Mouse (Mus musculus) mesoderm, embryonic 11.5 days (tissue): ENCODE data around the gene Gale.
"Not testable (repeated sequence)": the region's sequence is repeated elsewhere in the genome, so short reads cannot be mapped to it uniquely, and the experiment has no call there.

ENCODE experiments used
- DNase-seq: peaks from one replicate; pipeline ENCODE4 v3.0.0-alpha.2; 2012; ENCODE audit warnings: low read depth, low spot score

Gene Gale

DNA sequence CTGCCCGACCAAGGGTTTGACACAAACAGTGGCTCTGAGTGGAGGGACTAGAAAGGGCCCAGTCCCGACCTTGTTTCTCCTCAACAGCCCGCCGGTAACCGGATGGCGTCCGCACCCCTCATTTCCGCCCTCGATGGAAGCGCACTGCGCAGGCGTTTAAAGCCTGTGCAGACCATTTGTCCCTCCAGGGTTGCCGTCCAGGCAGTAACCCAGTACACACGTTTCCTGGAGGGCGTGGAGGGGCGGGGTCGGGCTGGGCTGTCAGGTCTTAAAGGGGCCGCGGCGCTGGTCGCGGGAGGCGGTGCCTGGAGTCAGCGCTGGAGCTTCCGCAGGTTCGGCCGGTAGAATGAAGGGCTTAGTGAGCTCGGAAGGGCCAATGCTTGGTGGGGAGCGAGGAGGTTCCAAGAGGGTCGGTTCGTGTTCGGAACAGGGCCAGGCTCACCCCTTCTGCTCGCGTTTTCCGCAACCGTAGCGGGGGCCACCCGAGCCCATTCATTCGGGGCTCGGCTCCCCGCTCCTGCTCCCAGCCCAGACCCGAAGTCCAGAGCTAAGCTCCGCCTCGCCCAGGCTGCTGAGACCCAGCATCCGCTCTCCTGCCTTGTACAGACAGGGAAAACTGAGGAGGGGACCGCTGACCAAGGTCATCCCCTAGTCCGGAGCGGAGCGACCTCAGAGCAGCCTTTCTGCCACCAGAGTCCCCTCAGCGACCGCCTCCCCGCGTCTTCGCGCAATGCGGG is at the start of gene Gale:
Gale (plus strand) TSS at position 271 of the 737 bp plus-strand sequence.
- peak; percentile 99 for DNase-seq

DNA sequence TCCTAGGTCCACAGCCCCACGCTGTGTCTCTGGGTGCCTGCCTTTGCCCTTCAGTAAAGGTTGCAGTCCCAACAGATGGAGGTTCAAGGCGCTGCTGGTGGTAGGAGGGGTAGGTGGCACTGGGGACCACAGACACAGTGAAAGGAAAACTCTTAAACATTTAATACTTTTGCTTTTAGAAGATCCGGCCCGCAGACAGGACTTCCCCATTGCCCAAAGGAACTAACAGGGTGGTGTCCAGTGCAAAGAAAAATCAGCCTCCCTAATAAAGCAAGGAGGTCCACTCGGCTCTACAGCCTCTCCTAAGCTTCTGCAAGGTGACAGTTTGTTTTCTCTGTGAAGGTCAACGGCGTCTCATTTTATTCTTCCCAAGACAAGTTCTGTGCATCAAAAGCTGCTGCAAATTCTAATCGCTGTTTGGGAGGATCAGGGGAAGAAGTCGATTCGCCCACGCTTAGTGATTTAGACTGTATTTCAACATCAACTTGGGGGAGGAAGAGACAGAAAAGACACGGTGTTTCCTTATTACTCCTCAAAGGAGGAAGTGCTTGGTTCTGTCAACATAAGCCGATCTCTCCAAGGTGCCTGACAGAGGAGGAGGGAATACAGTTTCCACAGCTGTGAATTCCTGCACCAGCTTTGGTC is 44.8 kb upstream of the Gale start:
- no peak for DNase-seq

DNA sequence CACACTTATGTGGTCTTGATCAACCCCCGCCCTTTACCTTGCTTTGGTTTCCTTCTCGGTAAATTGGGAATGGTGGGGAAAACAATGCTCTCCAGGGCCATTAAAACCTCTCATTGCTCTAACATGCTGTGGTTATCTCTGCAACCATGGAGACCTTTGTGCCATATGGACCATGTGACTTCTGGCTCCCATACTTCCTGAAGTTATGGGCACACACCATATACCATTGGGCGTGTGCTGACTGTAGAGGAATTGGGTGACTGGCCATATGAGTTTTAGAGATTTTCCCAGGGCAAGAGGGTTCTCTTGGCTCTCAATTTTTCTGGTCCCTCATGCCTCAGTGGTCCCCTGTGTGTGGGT is 44.3 kb upstream of the Gale start:
- no peak for DNase-seq

DNA sequence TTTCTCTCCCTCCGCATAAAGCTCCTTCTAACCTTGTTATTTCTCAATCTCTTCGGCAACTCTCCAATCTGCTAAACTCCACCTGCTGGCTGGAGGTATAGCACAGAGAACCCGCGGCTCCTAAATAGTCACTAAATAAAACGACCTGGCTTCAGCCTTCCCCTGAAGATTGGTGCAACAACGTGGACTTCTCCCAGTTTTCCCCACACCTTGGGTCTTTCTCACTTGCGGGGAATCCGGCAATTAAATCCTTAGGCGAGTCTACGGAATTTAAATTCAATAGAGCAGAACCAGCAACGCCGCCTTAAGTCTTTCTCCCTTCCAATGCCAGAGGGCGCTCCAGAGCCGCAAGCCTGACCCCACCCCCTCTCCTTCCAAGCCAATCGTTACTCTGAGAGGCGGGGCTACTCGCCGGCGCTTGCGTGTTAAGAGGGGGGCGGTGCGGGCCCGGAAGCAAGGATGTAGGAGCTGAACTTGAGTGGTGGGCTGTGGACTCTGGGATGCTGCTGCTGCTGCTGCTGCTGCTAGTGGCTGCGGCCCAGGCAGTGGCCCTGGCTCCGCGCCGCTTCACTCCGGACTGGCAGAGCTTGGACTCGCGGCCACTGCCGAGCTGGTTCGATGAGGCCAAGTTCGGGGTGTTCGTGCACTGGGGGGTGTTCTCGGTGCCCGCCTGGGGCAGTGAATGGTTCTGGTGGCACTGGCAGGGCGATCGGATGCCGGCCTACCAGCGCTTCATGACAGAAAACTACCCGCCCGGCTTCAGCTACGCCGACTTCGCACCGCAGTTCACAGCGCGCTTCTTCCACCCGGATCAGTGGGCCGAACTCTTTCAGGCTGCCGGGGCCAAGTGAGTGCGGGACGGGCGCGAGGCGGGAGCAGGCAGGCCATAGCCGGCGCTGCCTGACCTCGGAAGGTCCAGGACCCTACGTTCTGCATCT is 43.0 kb upstream of the Gale start, which contains the start of gene Fuca1:
Fuca1 (plus strand) TSS at position 432 of the 938 bp plus-strand sequence.
- DNase-seq: peak; percentile 97

DNA sequence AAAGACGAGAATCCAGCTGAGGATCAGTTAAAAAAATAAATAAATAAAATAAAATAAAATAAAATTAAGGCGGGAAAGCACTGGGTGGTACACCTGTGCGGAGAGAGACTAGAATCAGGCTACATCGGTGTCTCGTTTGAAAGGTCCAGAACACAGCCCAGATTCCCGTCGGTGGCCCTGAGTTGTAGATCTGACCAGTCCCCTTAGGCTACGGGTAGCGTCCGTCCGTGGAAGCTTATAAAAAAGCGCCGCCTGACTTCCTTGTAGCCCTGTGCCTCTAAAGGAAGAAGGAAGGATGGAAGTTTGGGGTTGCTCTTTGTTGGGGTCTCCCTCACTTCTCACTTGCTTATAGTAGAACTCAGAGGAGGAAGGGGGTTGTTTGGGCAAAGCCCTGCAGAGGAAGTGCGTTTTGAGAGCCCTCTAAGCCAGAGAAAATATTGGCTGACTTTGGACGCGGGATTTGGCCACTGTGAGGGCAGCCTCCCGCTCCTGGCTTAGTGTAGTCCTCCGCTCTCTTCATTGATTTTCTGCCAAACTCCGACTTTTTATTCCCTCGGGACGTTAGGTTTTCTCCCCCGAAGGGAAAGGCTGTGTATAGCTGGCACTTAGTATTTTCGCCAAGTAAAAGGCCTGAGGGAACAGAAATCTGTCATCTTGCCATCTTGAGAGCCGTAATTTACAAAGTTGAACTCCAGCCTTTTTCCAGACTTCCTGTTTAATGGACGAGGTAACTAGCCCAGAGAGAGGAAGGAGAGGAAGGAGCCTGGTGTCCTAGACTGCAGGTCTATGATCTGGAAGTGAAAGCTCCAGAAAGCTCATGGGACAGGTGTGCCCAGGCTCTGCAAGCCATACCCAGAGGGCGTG is 42.0 kb upstream of the Gale start:
- DNase-seq: no peak

DNA sequence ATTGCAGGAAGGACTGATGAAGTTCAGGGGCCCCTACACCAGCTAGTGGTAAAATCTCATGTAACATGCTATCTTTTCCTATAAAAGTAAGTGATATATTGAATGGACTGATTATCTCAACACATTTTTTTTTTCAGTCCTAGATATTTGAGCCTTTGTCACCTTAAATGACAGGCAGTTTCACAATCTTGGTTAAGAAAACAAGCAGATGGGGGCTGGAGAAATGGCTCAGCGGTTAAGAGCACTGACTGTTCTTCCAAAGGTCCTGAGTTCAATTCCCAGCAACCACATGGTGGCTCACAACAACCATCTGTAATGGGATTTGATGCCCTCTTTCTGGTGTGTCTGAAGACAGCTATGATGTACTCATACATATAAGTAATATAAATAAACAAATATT is 41.3 kb upstream of the Gale start:
- DNase-seq: no peak

DNA sequence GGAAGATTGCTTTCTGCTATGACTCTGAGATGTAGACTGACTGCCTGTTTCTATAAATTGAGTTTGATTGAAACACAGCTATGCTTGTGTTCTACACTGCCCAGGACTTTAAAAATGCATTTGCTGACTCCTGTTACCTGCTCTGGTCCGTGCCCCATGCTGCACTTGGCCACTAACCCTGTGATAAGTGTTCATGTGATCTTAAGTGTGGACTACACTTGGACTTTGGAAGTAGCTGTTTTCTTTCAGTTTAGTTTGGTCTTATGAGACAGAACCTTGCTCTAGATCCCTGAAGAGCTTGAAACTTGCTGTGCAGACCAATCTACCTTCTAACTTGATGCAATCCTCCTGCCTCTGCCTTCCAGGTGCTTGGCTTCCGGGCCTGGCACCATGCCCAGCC is 39.1 kb upstream of the Gale start:
- no peak for DNase-seq

DNA sequence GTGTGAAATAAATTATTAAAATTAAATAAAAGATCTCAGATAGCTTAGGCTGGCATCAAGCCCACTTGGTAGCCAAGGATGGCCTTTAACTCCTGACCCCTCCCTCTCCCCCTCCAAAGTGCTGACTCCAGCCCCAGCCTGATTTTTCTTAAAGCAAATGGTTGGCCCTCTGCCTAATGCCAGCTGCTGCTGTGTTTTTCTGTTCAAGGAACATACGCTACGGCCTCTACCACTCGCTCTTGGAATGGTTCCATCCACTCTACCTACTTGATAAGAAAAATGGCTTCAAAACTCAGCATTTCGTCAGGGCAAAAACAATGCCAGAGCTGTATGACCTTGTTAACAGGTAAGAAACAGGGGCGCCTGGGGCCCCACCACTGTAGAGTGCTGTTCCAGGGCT is 38.2 kb upstream of the Gale start:
- DNase-seq: no peak

DNA sequence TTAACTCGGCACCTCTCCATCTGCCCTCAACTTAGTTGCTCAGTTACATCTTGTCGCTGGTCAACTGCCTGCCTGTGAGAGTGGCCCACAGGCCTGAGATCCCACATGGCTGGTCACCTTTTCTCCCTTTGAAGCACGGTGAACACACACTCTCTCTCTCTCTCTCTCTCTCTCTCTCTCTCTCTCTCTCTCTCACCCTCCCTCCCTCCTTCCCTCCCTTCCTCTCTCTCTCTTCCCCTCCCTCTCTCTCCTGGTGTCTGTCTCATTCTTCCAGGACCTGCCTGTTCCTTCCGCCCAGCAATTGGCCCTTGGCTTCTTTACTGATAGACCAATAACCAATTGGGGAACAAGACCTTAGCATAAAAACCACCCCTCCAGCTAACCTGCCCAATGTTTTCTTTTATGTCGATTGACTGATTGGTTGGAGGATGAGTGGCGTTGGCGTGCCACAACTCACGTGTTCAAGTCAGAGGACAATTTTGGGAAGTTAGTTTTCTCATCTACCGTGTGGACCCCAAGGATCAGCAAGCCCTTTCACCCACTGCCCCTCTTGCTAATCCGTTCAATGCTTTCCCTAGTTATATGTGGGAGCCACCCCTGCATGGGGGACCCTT is 37.2 kb upstream of the Gale start:
- no peak for DNase-seq

DNA sequence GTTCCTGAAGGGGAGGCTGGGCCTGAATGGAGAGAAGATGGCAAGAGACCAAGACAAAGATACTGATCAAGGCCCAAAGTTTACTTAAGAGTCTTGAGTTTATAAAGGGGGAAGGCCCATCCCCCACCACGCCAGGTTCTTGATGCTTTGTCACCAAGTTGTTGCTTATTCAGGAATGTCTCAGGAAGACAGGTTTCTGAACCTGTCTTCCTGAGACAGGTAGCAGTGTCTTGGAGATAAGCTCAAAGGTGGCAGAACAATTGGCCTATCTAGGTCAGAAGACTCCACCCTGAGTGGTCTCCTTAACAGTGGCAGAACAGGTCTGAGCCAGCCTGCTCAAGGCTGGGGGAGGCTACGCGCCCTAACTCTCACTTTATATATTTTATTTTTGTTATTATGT is 36.7 kb upstream of the Gale start:
- no peak for DNase-seq

DNA sequence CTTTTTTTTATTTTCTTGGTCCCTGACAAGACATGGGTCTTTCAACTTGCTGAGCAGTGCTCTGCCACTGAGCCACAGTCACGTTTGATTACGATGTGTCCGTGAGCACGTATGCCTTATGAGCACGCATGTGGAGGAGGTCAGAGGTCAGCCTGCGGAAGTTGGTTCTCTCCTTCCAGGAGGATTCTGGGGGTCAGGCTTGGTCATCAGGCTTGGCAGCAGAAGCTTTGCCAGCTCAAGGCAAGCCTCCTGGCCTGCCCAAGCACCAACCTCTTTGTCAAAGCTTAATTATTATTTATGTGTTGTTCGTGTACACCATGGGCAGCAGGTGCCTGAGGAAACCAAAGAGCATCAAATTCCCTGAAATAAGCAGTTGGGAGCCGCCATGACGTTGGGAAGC is 35.2 kb upstream of the Gale start:
- no peak for DNase-seq

DNA sequence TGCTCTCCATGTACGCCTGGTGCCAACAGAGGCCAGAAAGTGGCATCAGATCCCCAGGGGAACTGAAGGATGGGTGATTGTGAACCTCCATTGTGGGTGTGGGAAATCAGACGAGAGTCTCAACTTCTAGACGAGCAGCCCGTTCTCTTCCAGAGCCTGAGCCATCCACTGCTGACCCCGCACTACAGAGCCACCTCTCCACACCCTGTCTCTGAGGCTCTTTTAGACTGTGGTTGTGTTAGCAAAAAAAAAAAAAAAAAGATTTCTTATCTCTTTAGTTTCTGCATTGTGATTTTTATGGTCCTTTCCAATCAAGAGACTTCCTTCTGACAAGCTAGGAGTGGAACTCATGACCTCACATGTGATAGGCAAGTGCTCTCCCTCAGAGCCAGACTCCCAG is 34.1 kb upstream of the Gale start:
- DNase-seq: no peak

DNA sequence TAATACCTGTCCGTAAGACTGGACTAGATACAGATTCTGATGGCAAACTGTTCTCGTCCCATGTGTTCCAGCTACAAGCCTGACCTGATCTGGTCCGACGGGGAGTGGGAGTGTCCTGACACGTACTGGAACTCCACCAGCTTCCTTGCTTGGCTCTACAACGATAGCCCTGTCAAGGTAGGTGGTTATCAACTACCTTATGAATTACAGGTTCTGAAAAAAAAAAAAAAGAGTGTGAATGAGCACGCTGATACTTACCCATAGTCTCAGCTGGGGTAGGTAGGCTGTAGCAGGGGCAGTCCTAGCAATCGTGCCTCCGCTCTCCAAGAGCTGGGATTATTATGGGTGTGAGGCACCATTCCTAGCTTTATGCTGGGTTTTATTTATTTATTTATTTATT is 33.7 kb upstream of the Gale start:
- DNase-seq: no peak

DNA sequence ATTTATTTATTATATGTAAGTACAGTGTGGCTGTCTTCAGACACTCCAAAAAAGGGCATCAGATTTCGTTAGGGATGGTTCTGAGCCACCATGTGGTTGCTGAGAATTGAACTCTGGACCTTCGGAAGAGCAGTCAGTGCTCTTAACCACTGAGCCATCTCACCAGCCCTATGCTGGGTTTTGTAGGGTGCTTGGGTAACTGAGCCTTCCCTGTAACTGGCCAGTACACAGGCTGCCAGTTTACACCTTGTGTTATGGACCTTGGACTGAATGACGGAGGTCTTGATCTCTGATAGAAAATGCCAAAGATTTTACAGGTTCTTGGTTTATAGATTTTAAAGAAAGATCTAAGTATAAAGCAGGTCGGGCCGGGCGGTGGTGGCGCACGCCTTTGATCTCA is 33.3 kb upstream of the Gale start:
- no peak for DNase-seq

DNA sequence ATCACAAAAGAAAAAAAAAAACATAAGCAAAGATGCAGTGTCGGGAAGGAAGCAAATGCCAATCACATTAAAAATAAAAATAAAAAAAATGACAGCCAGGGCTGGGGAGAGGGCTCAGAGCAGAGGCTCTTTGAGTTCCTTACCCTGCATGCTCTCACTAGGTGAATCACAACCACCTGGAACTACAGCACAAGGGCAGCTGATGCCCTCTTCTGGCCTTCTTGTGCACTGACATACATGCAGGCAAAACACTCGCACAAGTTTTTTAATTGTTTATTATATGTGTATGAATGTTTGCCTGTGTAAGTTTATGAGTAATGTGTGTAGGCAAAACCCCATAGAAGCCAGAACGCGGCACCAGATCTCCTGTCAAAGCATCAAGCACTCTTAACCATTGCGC is 31.7 kb upstream of the Gale start:
- DNase-seq: peak; percentile 30

DNA sequence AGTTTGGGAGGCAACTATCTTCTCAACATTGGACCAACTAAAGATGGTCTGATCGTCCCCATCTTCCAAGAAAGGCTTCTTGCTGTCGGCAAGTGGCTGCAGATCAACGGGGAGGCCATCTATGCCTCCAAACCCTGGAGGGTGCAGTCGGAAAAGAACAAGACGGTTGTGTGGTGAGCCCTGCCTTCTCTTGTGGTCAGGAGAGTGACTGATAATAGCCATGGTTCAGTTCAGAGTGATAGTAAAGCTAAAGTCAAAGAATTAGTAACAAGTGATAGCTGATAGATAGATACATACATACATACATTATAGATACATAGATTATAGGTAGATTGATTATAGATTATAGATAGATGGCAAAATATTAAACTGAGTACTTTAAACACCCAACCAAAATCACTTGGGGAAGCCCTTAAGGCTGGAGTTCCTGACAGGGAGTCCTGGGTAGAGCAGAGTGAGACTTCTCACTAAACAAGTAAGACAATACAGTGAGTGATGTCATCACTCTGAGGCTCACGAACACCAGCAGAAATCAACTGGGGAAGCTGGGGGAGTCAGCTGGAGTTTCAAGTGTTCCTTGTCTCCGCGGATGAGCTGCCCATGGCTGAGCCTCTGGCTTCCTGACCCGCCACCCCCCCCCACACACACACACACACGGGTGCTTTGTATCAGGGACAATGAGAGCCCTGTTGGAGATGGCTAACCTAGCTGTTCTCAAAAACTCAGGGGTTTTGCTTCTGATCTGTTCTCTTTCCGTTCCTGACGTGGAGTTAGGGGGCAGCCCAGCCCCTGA is 28.6 kb upstream of the Gale start:
- peak; percentile 12 for DNase-seq

DNA sequence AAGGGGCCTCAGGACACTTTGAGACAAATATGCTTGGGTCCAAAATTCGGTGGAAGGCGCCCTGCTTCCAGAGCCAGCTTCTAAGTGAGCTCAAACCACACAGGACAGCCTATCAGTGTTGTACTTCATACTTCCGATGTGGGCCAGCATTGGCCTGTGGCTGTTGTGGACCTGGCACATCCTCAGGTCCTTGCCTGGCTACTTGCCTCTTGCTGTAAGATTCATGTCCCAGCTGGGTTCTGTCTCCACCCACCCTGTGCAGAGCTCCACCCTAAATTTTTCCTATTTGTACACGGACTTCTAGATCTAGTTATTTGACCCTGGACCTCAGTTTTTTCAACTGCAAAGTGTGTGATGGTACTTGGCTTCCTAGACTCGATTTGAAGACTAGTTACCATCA is 28.0 kb upstream of the Gale start:
- DNase-seq: no peak

DNA sequence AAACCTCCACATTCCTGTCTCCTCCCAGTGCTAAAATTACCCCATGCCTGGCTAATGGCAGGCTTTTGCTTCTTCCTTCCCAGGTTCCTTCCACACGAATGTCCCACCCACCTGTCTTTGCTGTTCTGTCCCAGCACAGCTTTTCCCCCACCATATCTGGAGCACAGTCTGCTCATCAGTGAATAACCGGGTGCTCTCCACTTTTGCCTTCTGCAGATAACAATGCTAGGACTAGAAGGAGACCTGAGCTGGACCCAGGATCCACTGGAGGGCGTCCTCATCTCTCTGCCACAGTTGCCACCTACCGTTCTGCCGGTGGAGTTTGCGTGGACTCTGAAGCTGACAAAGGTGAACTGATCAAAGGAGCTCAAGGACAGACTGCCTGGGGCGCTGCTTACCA is 24.7 kb upstream of the Gale start:
- no peak for DNase-seq

DNA sequence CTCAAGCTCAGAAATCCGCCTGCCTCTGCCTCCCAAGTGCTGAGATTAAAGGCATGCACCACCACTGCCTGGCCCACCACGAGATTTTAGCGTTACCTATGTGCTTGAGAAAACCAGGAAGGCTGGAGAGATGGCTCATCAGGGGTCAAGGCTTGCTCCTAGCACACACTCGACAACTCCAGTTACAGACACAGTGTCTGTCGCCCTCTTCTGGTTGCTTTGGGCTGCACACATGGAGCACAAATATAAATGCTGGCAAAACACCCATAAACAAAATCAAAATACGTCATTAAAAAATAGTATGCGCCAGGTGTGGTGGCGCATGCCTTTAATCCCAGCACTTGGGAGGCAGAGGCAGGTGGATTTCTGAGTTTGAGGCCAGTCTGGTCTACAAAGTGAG is 22.5 kb upstream of the Gale start:
- not testable (repeated sequence) for DNase-seq

DNA sequence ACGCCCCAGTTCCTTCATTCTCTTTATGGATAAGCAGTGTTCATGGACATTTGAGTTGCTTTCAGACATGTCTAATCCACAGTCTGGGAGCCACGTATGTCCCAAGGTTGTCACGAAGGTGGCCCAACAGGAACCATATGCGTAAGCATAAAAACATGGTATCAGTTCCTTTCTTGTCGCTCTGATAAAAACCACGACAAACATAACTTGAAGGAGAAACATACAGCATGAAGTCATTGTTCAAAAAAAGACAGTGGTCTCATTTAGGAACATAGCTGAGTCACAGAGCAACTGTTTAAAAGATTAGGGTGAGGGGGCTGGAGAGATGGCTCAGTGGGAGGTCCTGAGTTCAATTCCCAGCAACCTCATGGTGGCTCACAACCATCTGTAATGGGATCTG is 21.3 kb upstream of the Gale start:
- no peak for DNase-seq
